Mouse (Mus musculus) thymus, adult 2 months (tissue): Measurements from ENCODE around the gene Hoxa4. TPM values are rescaled to one million over a fixed set of nuclear protein-coding genes. Genes with fewer than 3 reads are reported as not detected.

ENCODE experiments used
- DNase-seq: peaks from one replicate; pipeline ENCODE4 v3.0.0; 2021
- H3K27ac ChIP-seq: fragments of 200-500 bp; 2 replicates; pipeline ENCODE4 v1.5.1; 2012; ENCODE audit warnings: low read length, control low read depth; ENCODE audit not compliant: control insufficient read depth, insufficient read depth
- H3K27me3 ChIP-seq: fragments of 200-500 bp; 2 replicates; pipeline ENCODE4 v1.6.1; 2012; ENCODE audit warnings: mild to moderate bottlenecking, low read length, moderate library complexity, mixed read lengths; ENCODE audit not compliant: control insufficient read depth, insufficient read depth
- H3K36me3 ChIP-seq: fragments of 200-500 bp; 2 replicates; pipeline ENCODE4 v1.6.1; 2012; ENCODE audit warnings: mild to moderate bottlenecking, low read length, moderate library complexity; ENCODE audit not compliant: control insufficient read depth, insufficient read depth
- H3K4me1 ChIP-seq: fragments of 200-500 bp; replicated peaks from 2 replicates; pipeline ENCODE4 v1.6.1; 2012; ENCODE audit warnings: low read length; ENCODE audit not compliant: control insufficient read depth, insufficient read depth
- H3K4me3 ChIP-seq: fragments of 200-500 bp; 2 replicates; pipeline ENCODE4 v1.5.1; 2012; ENCODE audit warnings: mild to moderate bottlenecking, low read length, control low read depth, moderate library complexity; ENCODE audit not compliant: control insufficient read depth, insufficient read depth
- CTCF ChIP-seq: fragments of 200-500 bp; IDR thresholded peaks from 2 replicates; pipeline ENCODE4 v1.5.1; 2012; ENCODE audit warnings: mild to moderate bottlenecking, control low read depth, low read length, moderate library complexity, borderline replicate concordance; ENCODE audit not compliant: control insufficient read depth, poor library complexity, insufficient read depth; ENCODE audit errors: extremely low read depth
- POLR2A ChIP-seq: fragments of 200-500 bp; IDR thresholded peaks from 2 replicates; pipeline ENCODE4 v1.6.1; 2012; ENCODE audit warnings: mild to moderate bottlenecking, low read length, control low read depth, moderate library complexity; ENCODE audit not compliant: control insufficient read depth, poor library complexity, insufficient read depth; ENCODE audit errors: extremely low read depth
- WGBS: fragments of 180-500 bp; shearing (Covaris S2); methylation state at CpG from one replicate; pipeline ENCODE4 v1.1.7; 2018; 5-methylcytosine and 5-hydroxymethylcytosine counted together
- polyA plus RNA-seq: library from polyadenylated mRNA; depleted of rRNA; stranded (reverse); fragments of >200 nt; gene quantifications from 2 replicates; pipeline ENCODE4 v1.2.3, GENCODE M21; 2012; rRNA removed

The Hoxa4 gene
- polyA plus RNA-seq: 1.2 and 1.5 TPM in 2 replicates

GRCm38 (mm10) chr6:52190906-52191810, at the start of gene Hoxa4:
Hoxa4 (minus strand) TSS chr6:52191753.
- no peaks in the 10 kb centered on the region for H3K36me3 ChIP-seq
- TF ChIP-seq CTCF (no peak), POLR2A (no peak)
- peaks cover 7% of the 10 kb centered on the region for H3K4me1 ChIP-seq
- H3K27me3 ChIP-seq: no peaks in the 10 kb centered on the region; the same call in 1 of the 2 replicates
- H3K27ac ChIP-seq: no peak within 1 kb of the TSS
- WGBS: 12% methylated on average over 86 of the region's 102 CpGs
- peak; percentile 34 for DNase-seq
- peak within 1 kb of the TSS; percentile 54 for H3K4me3 ChIP-seq

- Histone ChIP-seq H3K4me3 (no peak overlapping the region), H3K27me3 (peaks cover 58% of the 10 kb centered on the region), H3K4me1 (peaks cover 12% of the 10 kb centered on the region), H3K27ac (no peak overlapping the region), H3K36me3 (no peaks in the 10 kb centered on the region)
- DNase-seq: no peak
- 23% methylated on average over 9 of the region's 9 CpGs for WGBS
- TF ChIP-seq POLR2A (no peak), CTCF (no peak)
These were observed 49.6 kb upstream of the Hoxa4 start for GRCm38 (mm10) chr6:52241001-52241621.

- DNase-seq: peak; percentile 81
- no peaks in the 10 kb centered on the region for H3K36me3 ChIP-seq
- peaks cover 8% of the 10 kb centered on the region for H3K4me1 ChIP-seq
- H3K27ac ChIP-seq: no peak within 1 kb of the TSS
- WGBS: 6% methylated on average over 35 of the region's 35 CpGs
- peak; percentile 95 for TF ChIP-seq CTCF
- no peak for TF ChIP-seq POLR2A
- H3K4me3 ChIP-seq: no peak within 1 kb of the TSS
- H3K27me3 ChIP-seq: peaks cover 54% of the 10 kb centered on the region
These were observed 48.9 kb upstream of the Hoxa4 start, which contains the start of gene Hoxa10 for GRCm38 (mm10) chr6:52240389-52241000. Hoxa10 (minus strand) TSS chr6:52240854.

- TF ChIP-seq POLR2A (no peak), CTCF (no peak)
- Histone ChIP-seq H3K27me3 (peaks cover 50% of the 10 kb centered on the region), H3K4me3 (no peak overlapping the region), H3K36me3 (no peaks in the 10 kb centered on the region), H3K27ac (no peak overlapping the region), H3K4me1 (peaks cover 1% of the 10 kb centered on the region; the same call in 1 of the 2 replicates)
- 10% methylated on average over 30 of the region's 30 CpGs for WGBS
- no peak for DNase-seq
These were observed 48.3 kb upstream of the Hoxa4 start for GRCm38 (mm10) chr6:52239625-52240388.

- 35% methylated on average over 7 of the region's 7 CpGs for WGBS
- TF ChIP-seq CTCF: no peak
- no peak for TF ChIP-seq POLR2A
- no peak overlapping the region for H3K27ac ChIP-seq
- no peaks in the 10 kb centered on the region for H3K36me3 ChIP-seq
- peaks cover 3% of the 10 kb centered on the region; the same call in 1 of the 2 replicates for H3K4me1 ChIP-seq
- DNase-seq: no peak
- no peak overlapping the region for H3K4me3 ChIP-seq
- H3K27me3 ChIP-seq: peaks cover 54% of the 10 kb centered on the region
These were observed 47.4 kb upstream of the Hoxa4 start for GRCm38 (mm10) chr6:52238976-52239375.
